Mouse (Mus musculus) ES-E14 (cell line): ENCODE results near the gene Sgms1. TPM values are rescaled to one million over a fixed set of nuclear protein-coding genes. Genes with fewer than 3 reads are reported as not detected.

ENCODE experiments used
- DNase-seq: peaks from one replicate; pipeline ENCODE4 v3.0.0-alpha.2; 2013; ENCODE audit warnings: low read depth, low spot score
- H3K27ac ChIP-seq: 2 replicates; pipeline ENCODE4 v1.5.1; 2012; ENCODE audit warnings: low read depth, mild to moderate bottlenecking, low read length, moderate library complexity, mixed read lengths; ENCODE audit not compliant: poor library complexity, insufficient read depth, severe bottlenecking
- H3K36me3 ChIP-seq: 2 replicates; pipeline ENCODE4 v1.6.1; 2012; ENCODE audit warnings: mild to moderate bottlenecking, low read length, moderate library complexity, mixed read lengths; ENCODE audit not compliant: control insufficient read depth, poor library complexity, insufficient read depth, severe bottlenecking
- H3K4me1 ChIP-seq, 2 experiments: fragments of 150-350 bp in 1 of 2; sonication (generic) in 1 of 2; 2 replicates each; pipeline ENCODE4 v1.6.1; 2012; ENCODE audit warnings: low read length in 2 of 2, mild to moderate bottlenecking in 1 of 2, mixed read lengths in 1 of 2; ENCODE audit not compliant: control insufficient read depth in 2 of 2, insufficient read depth in 2 of 2, poor library complexity in 1 of 2
- H3K4me3 ChIP-seq, 2 experiments: fragments of 150-350 bp in 1 of 2; sonication (generic) in 1 of 2; 2 replicates each; pipeline ENCODE4 v1.5.1; 2012; ENCODE audit warnings: low read length in 2 of 2, low read depth in 1 of 2, mild to moderate bottlenecking in 1 of 2, mixed read lengths in 1 of 2; ENCODE audit not compliant: insufficient read depth in 1 of 2, poor library complexity in 1 of 2, severe bottlenecking in 1 of 2
- H3K9ac ChIP-seq: 2 replicates; pipeline ENCODE4 v1.6.1; 2012; ENCODE audit warnings: low read depth, mild to moderate bottlenecking, low read length, mixed read lengths; ENCODE audit not compliant: poor library complexity, insufficient read depth, severe bottlenecking
- H3K9me3 ChIP-seq: fragments of 150-350 bp; sonication (generic); 2 replicates; pipeline ENCODE4 v1.6.1; 2012; ENCODE audit warnings: low read depth, mild to moderate bottlenecking, low read length; ENCODE audit not compliant: control insufficient read depth, insufficient read depth
- CHD2 ChIP-seq: IDR thresholded peaks from 2 replicates; pipeline ENCODE4 v1.6.1; 2014; ENCODE audit warnings: mild to moderate bottlenecking, low read depth, low read length, inconsistent platforms
- HCFC1 ChIP-seq: IDR thresholded peaks from 2 replicates; pipeline ENCODE4 v1.6.1; 2012; ENCODE audit warnings: low read length, inconsistent platforms, borderline replicate concordance; ENCODE audit not compliant: insufficient read depth
- MAFK ChIP-seq: IDR thresholded peaks from 2 replicates; pipeline ENCODE4 v1.6.1; 2014; ENCODE audit warnings: mild to moderate bottlenecking, low read depth, low read length, inconsistent platforms; ENCODE audit not compliant: insufficient read depth
- ZC3H11A ChIP-seq: IDR thresholded peaks from 2 replicates; pipeline ENCODE4 v1.6.1; 2012; ENCODE audit warnings: low read depth, mild to moderate bottlenecking, inconsistent platforms, low read length, borderline replicate concordance
- ZNF384 ChIP-seq: IDR thresholded peaks from 2 replicates; pipeline ENCODE4 v1.6.1; 2012; ENCODE audit warnings: low read depth, low read length, inconsistent platforms
- in situ Hi-C, 2 experiments: fragments of 600-800 bp; cut with MboI; formaldehyde crosslinking; loops; one replicate each; pipeline ENCODE4 v1.15.1; 2025; ENCODE audit warnings: low sequenced_read_pairs in 2 of 2, inconsistent platforms in 1 of 2; ENCODE audit not compliant: unreplicated experiment in 2 of 2
- total RNA-seq: library from RNA; depleted of rRNA; stranded (reverse); fragments of 300-350 nt; gene quantifications from 2 replicates; pipeline ENCODE4 v1.2.3, GENCODE M21; 2012

The Sgms1 gene
- total RNA-seq, 1 experiment: 42.5 TPM

DNA sequence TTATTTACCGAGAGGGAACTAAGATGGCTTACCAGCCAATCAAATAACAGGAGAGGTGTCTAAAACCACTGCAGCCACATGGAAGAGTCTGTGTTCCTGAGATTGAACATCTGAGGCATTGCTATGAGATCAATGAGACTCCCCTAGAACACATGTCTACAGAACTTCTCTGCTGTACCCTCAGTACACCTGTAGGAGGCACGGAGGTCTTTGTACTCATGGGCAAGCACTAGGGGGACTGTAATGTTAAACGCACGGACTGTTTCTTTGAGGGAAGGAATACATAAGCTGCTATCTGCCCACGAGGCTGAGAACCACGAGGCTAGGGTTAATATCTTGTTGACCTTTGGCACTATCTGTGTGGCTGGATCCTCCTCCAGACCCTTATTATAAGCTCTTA is 237.0 kb downstream of the Sgms1 start:
- TF ChIP-seq MAFK (no peak), HCFC1 (no peak), ZNF384 (no peak), CHD2 (no peak), ZC3H11A (no peak)
- H3K36me3 ChIP-seq: peaks cover 8% of the 10 kb centered on the region; the same call in 1 of the 2 replicates
- H3K27ac ChIP-seq: no peak overlapping the region
- peaks cover 4 to 5% of the 10 kb centered on the region in 2 experiments for H3K4me1 ChIP-seq
- no peak overlapping the region for H3K4me3 ChIP-seq
- in situ Hi-C loops: no loop called here
- H3K9ac ChIP-seq: no peak overlapping the region
- no peak for DNase-seq
- H3K9me3 ChIP-seq: no peaks in the 10 kb centered on the region; the same call in 1 of the 2 replicates

GRCm38 (mm10) chr19:32148710-32149109 is 240.8 kb downstream of the Sgms1 start:
- peaks cover 2% of the 10 kb centered on the region; the same call in 1 of the 2 replicates for H3K36me3 ChIP-seq
- H3K4me3 ChIP-seq: no peak overlapping the region
- no peak for DNase-seq
- H3K4me1 ChIP-seq: no peaks in the 10 kb centered on the region
- in situ Hi-C loops: no loop called here
- H3K9ac ChIP-seq: no peak overlapping the region
- TF ChIP-seq ZC3H11A: no peak
- no peak for TF ChIP-seq HCFC1
- no peak for TF ChIP-seq CHD2
- TF ChIP-seq MAFK: no peak
- TF ChIP-seq ZNF384: no peak
- H3K9me3 ChIP-seq: no peaks in the 10 kb centered on the region
- no peak overlapping the region for H3K27ac ChIP-seq

DNA sequence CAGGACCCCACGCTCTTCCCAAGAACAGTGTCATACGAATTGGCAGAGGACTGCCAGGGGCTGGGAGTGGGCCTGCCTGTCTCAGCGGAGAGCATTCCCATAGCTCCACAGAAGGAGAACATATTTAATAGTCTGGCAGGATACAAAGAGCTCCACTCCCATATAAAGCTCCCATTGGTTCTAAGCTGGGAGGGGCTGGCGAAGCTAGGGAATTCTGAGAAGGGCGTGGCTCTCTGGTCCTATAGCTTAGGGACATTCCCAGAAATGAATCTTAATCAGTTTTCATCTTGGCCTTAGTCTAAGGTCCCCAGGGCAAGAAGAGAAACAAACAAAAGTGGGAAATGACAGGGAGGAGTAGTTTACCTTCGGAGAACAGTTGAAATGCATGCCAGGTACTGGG is 247.1 kb downstream of the Sgms1 start:
- in situ Hi-C loops: no loop called here
- no peak for TF ChIP-seq MAFK
- TF ChIP-seq HCFC1: no peak
- TF ChIP-seq ZNF384: no peak
- TF ChIP-seq ZC3H11A: no peak
- no peak for TF ChIP-seq CHD2
- H3K4me3 ChIP-seq: no peak overlapping the region
- no peak for DNase-seq
- H3K9me3 ChIP-seq: no peaks in the 10 kb centered on the region
- peaks cover 0 to 5% of the 10 kb centered on the region in 2 experiments; a peak in 2 of 4 replicates for H3K4me1 ChIP-seq
- H3K27ac ChIP-seq: no peak overlapping the region
- peaks cover 7% of the 10 kb centered on the region for H3K36me3 ChIP-seq
- H3K9ac ChIP-seq: no peak overlapping the region

DNA sequence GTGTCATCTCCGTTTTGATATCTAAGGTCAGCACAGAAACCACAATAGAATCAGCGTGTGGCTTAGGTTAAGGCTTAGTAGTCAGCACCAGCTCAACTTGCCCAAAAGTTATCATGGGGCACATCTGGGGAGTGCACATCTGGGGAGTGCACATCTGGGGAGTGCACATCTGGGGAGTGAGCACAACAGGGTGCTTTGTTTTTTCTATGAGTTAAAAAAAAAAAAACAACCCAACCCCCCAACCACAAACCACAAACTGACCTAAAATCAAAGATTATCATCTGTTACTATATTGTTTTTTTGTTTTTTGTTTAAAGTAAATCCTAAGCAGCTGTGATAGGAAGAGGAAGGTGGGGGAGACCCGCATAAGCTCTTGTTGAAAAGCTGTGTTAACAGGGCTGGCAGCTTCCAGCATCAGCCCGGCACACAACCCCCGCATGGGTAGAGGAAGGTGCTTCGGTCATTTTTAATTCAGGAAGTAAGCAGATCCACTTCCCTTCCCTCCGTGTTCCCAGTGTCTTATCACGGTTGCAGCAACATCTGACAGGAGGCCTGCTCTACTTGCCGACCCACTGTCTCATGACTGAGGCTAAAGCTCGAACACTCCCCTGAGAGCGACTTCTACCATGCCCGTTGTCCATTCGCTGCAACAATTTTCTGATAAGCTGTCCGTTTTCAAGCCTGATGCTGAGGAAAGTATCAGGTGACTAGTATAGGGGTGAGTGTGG is 251.0 kb downstream of the Sgms1 start:
- DNase-seq: no peak
- in situ Hi-C loops: no loop called here
- peaks cover 8% of the 10 kb centered on the region for H3K36me3 ChIP-seq
- no peaks in the 10 kb centered on the region for H3K9me3 ChIP-seq
- H3K9ac ChIP-seq: no peak overlapping the region
- H3K4me1 ChIP-seq: peaks cover 0 to 7% of the 10 kb centered on the region in 2 experiments; a peak in 3 of 4 replicates
- TF ChIP-seq HCFC1 (no peak), CHD2 (no peak), ZC3H11A (no peak), ZNF384 (no peak), MAFK (no peak)
- no peak overlapping the region for H3K4me3 ChIP-seq
- no peak overlapping the region for H3K27ac ChIP-seq
